Mouse (Mus musculus) embryonic fibroblast, embryonic 13.5 days (primary cell): ENCODE data around the gene Foxa3.

Experiments used
- CTCF ChIP-seq: IDR thresholded peaks from 2 replicates; pipeline ENCODE4 v1.5.1; 2011; ENCODE audit warnings: mild to moderate bottlenecking, control low read depth, low read length, moderate library complexity, borderline replicate concordance; ENCODE audit not compliant: insufficient read depth
- POLR2A ChIP-seq: IDR thresholded peaks from 2 replicates; pipeline ENCODE4 v1.6.1; 2011; ENCODE audit warnings: low read depth, mild to moderate bottlenecking, control low read depth, low read length, moderate library complexity

GRCm38 (mm10) chr7:19028067-19028466 is 4.7 kb upstream of the Foxa3 start:
- no peak for TF ChIP-seq CTCF
- no peak for TF ChIP-seq POLR2A
